Mouse (Mus musculus) liver, postnatal 0 days (tissue): ENCODE results near the gene Defb45. TPM values are rescaled to one million over a fixed set of nuclear protein-coding genes. Genes with fewer than 3 reads are reported as not detected.

Experiments used
- ATAC-seq: fragments of 200-750 bp; cut with Nextera tagmentation; 2 replicates; pipeline ENCODE4 v1.8.0; 2017; ENCODE audit warnings: mild to moderate bottlenecking, moderate library complexity
- DNase-seq: peaks from one replicate; pipeline ENCODE4 v3.0.0-alpha.2; 2016
- H3K27ac ChIP-seq: fragments of 300-500 bp; sonication (generic); 2 replicates; pipeline ENCODE4 v1.5.1; 2014; ENCODE audit warnings: antibody characterized with exemption, moderate library complexity, mild to moderate bottlenecking, low read depth
- H3K27me3 ChIP-seq: fragments of 300-500 bp; sonication (generic); 2 replicates; pipeline ENCODE4 v1.6.1; 2014; ENCODE audit warnings: low read length, control low read depth, mixed read lengths; ENCODE audit not compliant: insufficient read depth
- H3K36me3 ChIP-seq: fragments of 300-500 bp; sonication (generic); replicated peaks from 2 replicates; pipeline ENCODE4 v1.6.1; 2014; ENCODE audit warnings: mild to moderate bottlenecking, control low read depth, low read length, moderate library complexity, mixed read lengths; ENCODE audit not compliant: insufficient read depth
- H3K4me1 ChIP-seq: fragments of 300-500 bp; sonication (generic); 2 replicates; pipeline ENCODE4 v1.6.1; 2014; ENCODE audit warnings: antibody characterized with exemption, mild to moderate bottlenecking, control low read depth; ENCODE audit not compliant: insufficient read depth
- H3K4me2 ChIP-seq: fragments of 300-500 bp; sonication (generic); 2 replicates; pipeline ENCODE4 v1.6.1; 2014; ENCODE audit warnings: low read depth, mild to moderate bottlenecking, low read length, moderate library complexity, mixed read lengths
- H3K4me3 ChIP-seq: fragments of 300-500 bp; sonication (generic); 2 replicates; pipeline ENCODE4 v1.5.1; 2014; ENCODE audit warnings: low read depth, low read length
- H3K9ac ChIP-seq: fragments of 300-500 bp; sonication (generic); replicated peaks from 2 replicates; pipeline ENCODE4 v1.6.1; 2014; ENCODE audit warnings: mild to moderate bottlenecking, moderate library complexity
- H3K9me3 ChIP-seq: fragments of 300-500 bp; sonication (generic); 2 replicates; pipeline ENCODE4 v1.6.1; 2016; ENCODE audit warnings: mild to moderate bottlenecking, control low read depth, low read length, mixed read lengths
- CTCF ChIP-seq: sonication (generic); IDR thresholded peaks from 2 replicates; pipeline ENCODE4 v1.5.1; 2016; ENCODE audit warnings: antibody characterized with exemption, low read depth
- EP300 ChIP-seq: IDR thresholded peaks from 2 replicates; pipeline ENCODE4 v1.6.1; 2016; ENCODE audit warnings: antibody characterized with exemption, low read depth, mild to moderate bottlenecking
- WGBS: fragments of 180-500 bp; shearing (Covaris S2); extraction: QIAGEN DNeasy Blood & Tissue Kit; methylation state at CpG from one replicate; pipeline ENCODE4 v1.1.7; 2014; ENCODE audit not compliant: insufficient replicate concordance; 5-methylcytosine and 5-hydroxymethylcytosine counted together
- polyA plus RNA-seq: library from polyadenylated mRNA; unstranded; fragments of >200 nt; fragmentation: Nextera tagmentation; extraction: Ambion mirVana; gene quantifications from 2 replicates; pipeline ENCODE4 v1.2.1, GENCODE M21; 2015

Gene Defb45
- polyA plus RNA-seq, 1 experiment from 2014 or later: not detected

GRCm38 (mm10) chr2:152600076-152600475 is 877 bp upstream of the Defb45 start:
- TF ChIP-seq EP300 (no peak), CTCF (no peak)
- Histone ChIP-seq H3K9ac (no peak overlapping the region), H3K36me3 (no peaks in the 10 kb centered on the region), H3K27me3 (no peaks in the 10 kb centered on the region), H3K4me2 (no peak overlapping the region), H3K4me3 (no peak overlapping the region), H3K9me3 (no peaks in the 10 kb centered on the region), H3K27ac (no peak overlapping the region), H3K4me1 (no peaks in the 10 kb centered on the region)
- no peak for DNase-seq
- ATAC-seq: no peak
- 72% methylated on average over 6 of the region's 6 CpGs for WGBS

- H3K36me3 ChIP-seq: no peaks in the 10 kb centered on the region
- no peak for TF ChIP-seq EP300
- TF ChIP-seq CTCF: no peak
- no peak overlapping the region for H3K27ac ChIP-seq
- ATAC-seq: no peak
- H3K27me3 ChIP-seq: no peaks in the 10 kb centered on the region
- H3K4me3 ChIP-seq: no peak overlapping the region
- H3K9me3 ChIP-seq: no peaks in the 10 kb centered on the region
- DNase-seq: no peak
- no peak overlapping the region for H3K9ac ChIP-seq
- 40% methylated on average over 6 of the region's 6 CpGs for WGBS
- H3K4me2 ChIP-seq: no peak overlapping the region
- H3K4me1 ChIP-seq: no peaks in the 10 kb centered on the region
These were observed 10.2 kb downstream of the Defb45 start for GRCm38 (mm10) chr2:152589021-152589420.

- ATAC-seq: no peak
- WGBS: 40% methylated on average over 2 of the region's 2 CpGs
- Histone ChIP-seq H3K36me3 (no peaks in the 10 kb centered on the region), H3K27me3 (no peaks in the 10 kb centered on the region), H3K4me2 (no peak overlapping the region), H3K4me3 (no peak overlapping the region), H3K27ac (no peak overlapping the region), H3K9me3 (no peaks in the 10 kb centered on the region), H3K4me1 (no peaks in the 10 kb centered on the region), H3K9ac (no peak overlapping the region)
- TF ChIP-seq EP300 (no peak), CTCF (no peak)
- no peak for DNase-seq
These were observed 10.7 kb downstream of the Defb45 start for GRCm38 (mm10) chr2:152588450-152588849.

- Histone ChIP-seq H3K4me3 (no peak overlapping the region), H3K27me3 (no peaks in the 10 kb centered on the region), H3K36me3 (no peaks in the 10 kb centered on the region), H3K4me1 (no peaks in the 10 kb centered on the region), H3K4me2 (no peak overlapping the region), H3K27ac (no peak overlapping the region), H3K9ac (no peak overlapping the region), H3K9me3 (no peaks in the 10 kb centered on the region)
- ATAC-seq (no peak), DNase-seq (peak; percentile 21)
- TF ChIP-seq EP300: no peak
- TF ChIP-seq CTCF: peak; percentile 53
- WGBS: 60% methylated on average over 4 of the region's 4 CpGs
These were observed 12.2 kb downstream of the Defb45 start for GRCm38 (mm10) chr2:152586926-152587560.

- 76% methylated on average over 11 of the region's 11 CpGs for WGBS
- no peak for ATAC-seq
- no peak overlapping the region for H3K9ac ChIP-seq
- H3K4me2 ChIP-seq: no peak overlapping the region
- no peaks in the 10 kb centered on the region for H3K36me3 ChIP-seq
- H3K4me1 ChIP-seq: no peaks in the 10 kb centered on the region
- H3K4me3 ChIP-seq: no peak overlapping the region
- no peaks in the 10 kb centered on the region for H3K27me3 ChIP-seq
- H3K27ac ChIP-seq: no peak overlapping the region
- TF ChIP-seq CTCF: no peak
- H3K9me3 ChIP-seq: no peaks in the 10 kb centered on the region
- DNase-seq: no peak
These were observed 18.6 kb downstream of the Defb45 start for GRCm38 (mm10) chr2:152580612-152581011.

GRCm38 (mm10) chr2:152580107-152580506 is 19.1 kb downstream of the Defb45 start, which contains the start of gene Defb19:
TSS of gene Defb19 (minus strand) at chr2:152580312.
- no peak for TF ChIP-seq CTCF
- no peak for TF ChIP-seq EP300
- DNase-seq: no peak
- 63% methylated on average over 7 of the region's 7 CpGs for WGBS

GRCm38 (mm10) chr2:152573484-152573883 is 25.7 kb downstream of the Defb45 start:
- no peak overlapping the region for H3K4me2 ChIP-seq
- 77% methylated on average over 8 of the region's 8 CpGs for WGBS

More at GRCm38 (mm10) chr2:152580107-152580506, 19.1 kb downstream of the Defb45 start, which contains the start of gene Defb19:
- Histone ChIP-seq H3K27ac (no peak within 1 kb of the TSS), H3K4me1 (no peaks in the 10 kb centered on the region), H3K9me3 (no peaks in the 10 kb centered on the region), H3K27me3 (no peaks in the 10 kb centered on the region), H3K4me2 (no peak within 1 kb of the TSS), H3K36me3 (no peaks in the 10 kb centered on the region), H3K4me3 (no peak within 1 kb of the TSS), H3K9ac (no peak within 1 kb of the TSS)
- ATAC-seq: no peak

More at GRCm38 (mm10) chr2:152573484-152573883, 25.7 kb downstream of the Defb45 start:
- H3K27me3 ChIP-seq: no peaks in the 10 kb centered on the region
- H3K27ac ChIP-seq: no peak overlapping the region
- no peak for ATAC-seq
- DNase-seq: no peak
- H3K4me1 ChIP-seq: no peaks in the 10 kb centered on the region
- H3K9me3 ChIP-seq: no peaks in the 10 kb centered on the region
- H3K9ac ChIP-seq: no peak overlapping the region
- H3K36me3 ChIP-seq: no peaks in the 10 kb centered on the region
- TF ChIP-seq CTCF: no peak
- no peak overlapping the region for H3K4me3 ChIP-seq
